Mouse (Mus musculus): Measurements from ENCODE around the gene Olfr738.

Gene Olfr738

GRCm38 (mm10) chr14:50407268-50407667 lies at the start of gene Olfr738:
Olfr738 (plus strand) TSS chr14:50407568.
- DNase-seq (ENCODE audit: low spot score), result no peak

GRCm38 (mm10) chr14:50357593-50357992 lies 49.8 kb upstream of the Olfr738 start, which contains the start of gene Tlr11:
Tlr11 (plus strand) TSS chr14:50357914.
- DNase-seq (ENCODE audit: low spot score), result no peak

DNA sequence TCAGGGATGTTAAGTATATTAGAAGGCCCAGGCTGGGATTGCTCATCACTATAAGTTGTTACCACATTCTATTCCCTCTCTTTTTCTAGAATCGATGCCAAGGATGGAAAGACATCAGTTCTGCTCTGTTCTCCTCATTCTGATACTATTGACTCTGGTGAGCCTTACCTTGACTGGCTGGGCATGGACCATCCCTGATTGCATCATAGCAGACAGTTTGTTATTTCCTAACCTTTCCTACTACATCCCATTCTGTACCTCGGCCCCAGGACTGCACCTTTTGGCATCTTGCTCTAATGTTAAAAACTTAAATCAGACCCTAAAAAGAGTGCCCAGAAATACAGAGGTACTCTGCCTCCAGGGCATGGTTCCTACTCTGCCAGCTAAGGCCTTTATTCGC lies 46.9 kb upstream of the Olfr738 start:
- no peak for DNase-seq (ENCODE audit: low spot score)

GRCm38 (mm10) chr14:50363561-50363960 lies 43.8 kb upstream of the Olfr738 start:
- no peak for DNase-seq (ENCODE audit: low spot score)

DNA sequence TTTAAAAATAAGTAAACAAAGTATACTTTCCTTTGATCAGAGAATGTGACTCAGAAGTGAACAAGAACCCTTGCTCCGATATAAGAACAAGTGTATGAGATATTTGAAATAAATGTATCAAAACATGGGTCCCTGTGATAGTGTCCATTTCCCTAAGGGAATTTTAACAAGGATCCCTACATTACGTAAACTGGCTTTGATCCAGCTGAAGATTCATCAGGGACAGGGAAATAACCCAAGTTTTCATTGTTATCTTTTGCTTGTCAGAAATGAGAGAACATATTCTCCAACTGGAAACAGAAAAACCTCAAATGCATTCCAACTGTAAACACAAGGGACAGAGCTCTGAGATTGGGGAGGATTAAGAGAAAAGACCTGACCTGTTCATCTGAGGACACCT lies 26.5 kb upstream of the Olfr738 start, which contains the start of gene Olfr736:
Gene Olfr736 (plus strand): TSS at position 301 of the 400 bp plus-strand sequence.
- no peak for DNase-seq (ENCODE audit: low spot score)

- no peak for DNase-seq (ENCODE audit: low spot score)
These were observed 11.0 kb downstream of the Olfr738 start, which contains the start of gene Olfr739 for GRCm38 (mm10) chr14:50418326-50418725. Olfr739 (plus strand) TSS chr14:50418626.

GRCm38 (mm10) chr14:50445245-50445644 lies 37.9 kb downstream of the Olfr738 start, which contains the start of gene Olfr740:
Olfr740 (plus strand) TSS chr14:50445545.
- no peak for DNase-seq (ENCODE audit: low spot score)
